Mouse (Mus musculus): ENCODE measurements around the gene Mapk3.
"Not testable (repeated sequence)": the region's sequence is repeated elsewhere in the genome, so short reads cannot be mapped to it uniquely, and the experiment has no call there.

The Mapk3 gene

DNA sequence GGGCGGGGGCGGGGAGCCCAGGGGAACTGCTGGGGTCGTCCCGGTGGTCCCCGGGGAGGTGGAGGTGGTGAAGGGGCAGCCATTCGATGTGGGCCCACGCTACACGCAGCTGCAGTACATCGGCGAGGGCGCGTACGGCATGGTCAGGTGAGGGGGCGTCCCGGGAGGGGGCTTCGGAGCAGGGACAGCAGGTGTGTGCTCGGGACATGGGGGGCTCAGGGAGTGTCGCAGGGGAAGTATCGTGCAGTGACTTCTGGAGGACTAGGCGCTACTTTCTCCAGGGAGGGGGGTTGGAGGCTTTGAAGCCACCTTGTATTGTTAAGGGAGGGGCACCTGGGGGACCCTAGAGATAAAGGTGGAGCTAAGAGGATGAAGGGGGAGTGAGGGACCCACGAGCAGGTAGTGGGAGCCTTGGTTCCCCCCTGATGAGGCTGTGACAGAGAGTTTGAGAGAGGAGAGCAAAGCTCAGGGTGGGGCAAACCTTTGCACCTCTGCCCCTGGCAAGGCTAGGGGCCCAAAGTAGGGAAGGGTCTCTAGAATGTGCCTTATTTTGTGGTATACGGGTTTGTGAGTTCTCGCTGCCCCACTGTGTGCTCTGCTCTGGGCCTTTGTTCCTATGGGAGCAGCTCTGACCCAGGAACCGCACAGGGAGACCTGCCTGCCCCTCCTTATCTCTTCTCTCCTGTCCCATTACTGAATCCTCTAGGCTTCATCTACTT, 430 bp downstream of the Mapk3 start:
- no peak for DNase-seq (ENCODE audit: low spot score in 2 of 2)

DNA sequence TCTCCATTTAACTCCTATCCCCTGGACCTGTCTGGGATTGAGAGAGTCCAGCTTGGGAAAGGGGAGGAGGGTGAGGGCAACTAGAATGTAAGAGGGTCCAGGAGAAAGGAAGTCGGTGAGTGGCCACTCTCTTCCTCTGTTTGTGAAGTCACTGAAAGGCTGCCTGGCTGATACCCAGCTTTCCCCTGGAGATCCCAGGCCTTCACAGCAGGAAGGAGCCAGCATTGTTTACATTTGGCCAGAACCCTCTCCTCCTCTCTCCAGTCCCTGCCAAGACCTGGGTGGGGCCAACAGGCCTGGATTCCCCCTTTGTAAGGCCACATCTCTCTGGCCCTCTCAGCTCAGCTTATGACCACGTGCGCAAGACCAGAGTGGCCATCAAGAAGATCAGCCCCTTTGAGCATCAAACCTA, 996 bp downstream of the Mapk3 start:
- DNase-seq (ENCODE audit: low spot score in 2 of 2), result no peak

DNA sequence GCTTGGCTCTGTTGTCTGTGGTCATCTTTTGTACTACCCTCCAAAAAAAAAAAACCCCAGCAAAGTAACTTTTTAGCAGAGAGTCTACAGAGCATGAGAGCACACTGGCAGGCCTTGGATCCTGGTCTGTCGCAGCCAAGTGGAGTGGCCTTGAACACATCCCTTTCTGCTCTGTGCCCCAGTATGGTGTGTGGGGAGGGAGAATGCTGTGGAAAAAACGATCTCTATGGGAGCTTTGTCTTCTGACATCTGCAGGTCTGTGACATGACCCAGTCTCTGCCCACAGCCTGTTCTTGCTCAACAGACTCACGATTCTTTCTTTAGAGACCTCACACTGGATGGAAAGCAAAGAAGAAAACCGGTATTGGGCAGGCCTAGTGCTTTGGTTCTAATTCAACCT, 1.6 kb downstream of the Mapk3 start:
- no peak for DNase-seq (ENCODE audit: low spot score in 2 of 2)

DNA sequence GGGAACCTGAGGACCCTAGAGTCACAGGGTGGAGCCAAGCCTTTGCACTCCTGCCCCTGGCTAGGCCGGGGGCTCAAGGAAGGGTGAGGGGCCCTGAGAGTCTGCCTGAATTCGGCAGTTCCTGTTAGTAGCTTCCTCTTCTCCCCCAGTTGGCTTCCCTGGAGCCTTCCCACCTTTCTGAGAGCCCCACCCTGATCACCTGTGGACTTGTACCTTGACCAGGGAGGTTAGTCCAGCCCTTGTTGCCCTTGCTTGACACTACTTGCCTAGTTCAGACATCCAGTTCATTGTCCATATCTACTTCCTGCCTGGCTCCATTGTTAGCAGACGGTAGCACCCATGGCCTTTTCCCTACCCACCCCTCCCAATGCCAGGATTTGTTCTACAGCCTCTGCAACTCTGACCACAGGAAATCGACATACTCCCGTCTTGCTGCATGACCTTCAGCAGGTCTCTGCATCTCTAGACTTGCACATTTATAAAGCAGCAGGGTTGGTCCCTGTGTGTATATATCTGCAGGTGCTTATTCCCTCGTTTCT, 2.2 kb downstream of the Mapk3 start:
- DNase-seq (ENCODE audit: low spot score in 2 of 2), result no peak

DNA sequence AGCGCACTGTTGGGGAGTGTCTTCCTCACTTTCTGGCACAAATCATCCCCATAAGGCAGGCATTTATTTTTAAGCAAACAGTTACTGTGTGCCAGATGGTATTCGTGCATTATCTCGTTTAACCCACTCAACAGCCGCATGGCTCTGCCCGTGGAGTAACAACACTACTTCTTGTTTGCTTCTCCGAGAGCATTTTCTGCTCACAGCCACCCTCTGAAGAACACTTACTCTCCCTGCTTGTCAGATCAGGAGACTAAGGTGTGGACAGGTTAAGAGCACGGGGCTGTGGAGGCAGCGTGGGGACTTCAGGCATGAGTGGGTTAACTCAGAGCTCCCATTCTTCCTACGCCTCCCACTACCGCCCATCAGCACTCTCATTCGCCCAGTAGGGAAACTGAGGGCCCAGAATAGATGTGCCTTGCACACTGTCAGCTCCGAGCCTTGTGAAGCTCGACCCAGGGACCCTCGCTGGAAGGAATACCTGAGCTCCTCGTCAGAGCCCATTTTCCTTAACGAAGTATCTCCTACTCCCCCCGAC, 3.1 kb downstream of the Mapk3 start:
- DNase-seq (ENCODE audit: low spot score in 2 of 2), result no peak

DNA sequence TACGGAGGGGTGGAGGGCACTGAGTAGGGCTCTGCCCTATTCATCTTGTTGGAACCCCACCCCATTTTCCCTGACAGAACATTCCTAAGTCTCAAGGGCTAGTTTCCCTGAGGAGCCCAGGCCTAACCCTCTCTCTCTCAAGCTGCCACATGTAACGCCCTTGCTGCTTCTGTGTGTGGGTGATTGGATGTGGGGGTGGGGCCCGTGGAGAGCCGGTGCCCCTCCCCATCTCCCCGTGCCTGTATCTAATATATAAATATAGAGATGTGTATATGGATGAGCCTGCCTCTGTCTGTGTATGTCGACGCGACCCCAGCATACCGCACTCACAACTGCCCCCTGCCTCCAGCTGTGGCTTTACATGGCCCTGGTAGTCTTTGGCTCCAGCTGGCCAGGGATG, 6.1 kb downstream of the Mapk3 start:
- no peak for DNase-seq (ENCODE audit: low spot score in 2 of 2)

DNA sequence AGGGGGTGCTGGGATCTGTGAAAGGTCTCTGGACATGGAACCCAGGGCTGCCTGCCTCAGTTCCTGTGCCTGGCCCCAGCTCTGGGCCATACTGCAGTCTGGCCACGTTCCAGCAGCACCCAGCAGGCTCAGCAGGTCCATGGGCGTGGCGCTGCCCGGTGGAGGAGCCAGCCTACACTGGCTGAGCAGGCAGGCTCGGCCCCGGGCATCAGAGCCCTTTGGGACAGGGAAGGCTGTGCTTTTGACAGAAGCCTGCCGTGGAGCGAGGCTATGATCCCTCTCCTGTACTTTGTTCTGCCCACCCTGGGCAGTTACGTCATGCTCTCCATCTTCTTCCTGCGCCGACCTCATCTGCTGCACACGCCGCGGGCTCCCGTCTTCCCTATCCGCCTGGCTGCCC, 6.8 kb downstream of the Mapk3 start, which contains the start of gene Gdpd3:
Gdpd3 (plus strand) TSS at position 134 of the 400 bp plus-strand sequence.
- peak; percentile 46 to 59 for DNase-seq (ENCODE audit: low spot score in 2 of 2)

DNA sequence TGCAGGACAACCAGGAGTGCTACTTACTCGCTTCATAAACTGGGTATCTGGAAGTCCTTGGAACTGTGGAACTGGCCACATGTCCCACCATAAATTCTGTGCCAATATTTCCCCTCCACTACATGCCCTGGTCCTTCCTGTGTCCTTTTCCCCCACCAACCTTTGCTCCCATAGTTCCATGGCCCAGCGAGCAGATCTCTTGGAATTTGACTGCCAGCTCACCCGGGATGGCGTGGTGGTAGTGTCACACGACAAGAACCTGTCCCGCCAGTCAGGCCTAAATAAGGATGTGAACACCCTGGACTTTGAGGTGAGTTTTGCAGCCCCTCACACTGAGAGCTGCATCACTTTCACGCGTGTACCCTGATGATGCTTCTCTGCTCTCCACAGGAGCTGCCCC, 7.6 kb downstream of the Mapk3 start:
- DNase-seq (ENCODE audit: low spot score in 2 of 2), result no peak

DNA sequence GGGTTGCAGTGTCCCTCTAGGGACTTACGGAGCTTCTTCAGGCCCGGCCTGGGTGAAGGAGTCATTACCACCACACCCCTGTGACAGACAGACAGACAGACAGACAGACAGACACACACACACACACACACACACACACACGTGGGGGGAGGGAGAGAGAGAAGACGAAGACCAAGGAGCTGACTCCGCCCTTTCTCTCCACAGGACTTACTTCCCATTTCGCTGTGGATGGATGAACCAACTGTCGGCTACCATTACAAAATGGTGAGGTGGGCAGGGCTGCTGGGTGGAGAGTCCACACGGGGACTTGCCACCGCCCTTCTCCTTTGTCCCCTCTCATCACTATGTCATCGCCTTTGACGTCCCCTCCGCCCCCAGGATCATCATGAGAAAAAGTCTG, 11.4 kb downstream of the Mapk3 start:
- no peak for DNase-seq (ENCODE audit: low spot score in 2 of 2)

DNA sequence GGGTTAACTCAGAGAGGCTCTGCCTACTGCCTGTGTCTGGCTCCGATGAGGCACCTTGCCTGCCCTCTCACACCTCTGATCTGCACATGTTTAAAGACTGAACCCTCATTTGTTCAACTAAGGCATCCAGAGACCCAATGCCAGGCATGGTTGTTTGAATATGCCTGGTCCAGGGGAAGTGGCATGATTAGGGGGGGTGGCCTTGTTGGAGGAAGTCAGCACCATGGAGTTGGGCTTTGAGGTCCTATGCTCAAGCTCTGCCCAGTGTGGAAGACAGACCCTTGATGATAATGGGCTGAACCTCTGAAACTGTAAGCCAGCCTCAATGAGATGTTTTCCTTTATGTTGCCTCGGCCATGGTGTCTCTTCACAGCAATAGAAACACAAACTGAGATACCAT, 13.9 kb downstream of the Mapk3 start:
- DNase-seq (ENCODE audit: low spot score in 2 of 2), result no peak

DNA sequence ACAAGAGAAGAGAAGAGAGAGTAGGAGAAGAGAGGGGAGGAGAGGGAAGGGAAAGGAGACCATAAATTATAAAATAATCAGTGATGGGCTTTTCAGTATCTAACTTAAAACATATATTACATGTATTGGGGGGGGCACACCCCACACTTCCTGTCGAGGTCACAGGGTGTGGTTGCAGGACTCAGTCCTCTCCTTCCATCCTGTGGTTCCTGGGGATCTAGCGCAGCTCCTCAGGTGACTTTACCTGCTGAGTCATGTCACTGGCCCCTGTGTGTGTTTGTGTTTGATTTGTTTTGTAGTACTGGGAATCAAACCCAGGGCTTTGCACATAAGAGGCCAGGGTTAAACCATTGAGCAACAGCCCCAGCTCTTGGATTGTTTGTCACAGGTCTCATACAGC, 15.1 kb downstream of the Mapk3 start:
- no peak for DNase-seq (ENCODE audit: low spot score in 2 of 2)

DNA sequence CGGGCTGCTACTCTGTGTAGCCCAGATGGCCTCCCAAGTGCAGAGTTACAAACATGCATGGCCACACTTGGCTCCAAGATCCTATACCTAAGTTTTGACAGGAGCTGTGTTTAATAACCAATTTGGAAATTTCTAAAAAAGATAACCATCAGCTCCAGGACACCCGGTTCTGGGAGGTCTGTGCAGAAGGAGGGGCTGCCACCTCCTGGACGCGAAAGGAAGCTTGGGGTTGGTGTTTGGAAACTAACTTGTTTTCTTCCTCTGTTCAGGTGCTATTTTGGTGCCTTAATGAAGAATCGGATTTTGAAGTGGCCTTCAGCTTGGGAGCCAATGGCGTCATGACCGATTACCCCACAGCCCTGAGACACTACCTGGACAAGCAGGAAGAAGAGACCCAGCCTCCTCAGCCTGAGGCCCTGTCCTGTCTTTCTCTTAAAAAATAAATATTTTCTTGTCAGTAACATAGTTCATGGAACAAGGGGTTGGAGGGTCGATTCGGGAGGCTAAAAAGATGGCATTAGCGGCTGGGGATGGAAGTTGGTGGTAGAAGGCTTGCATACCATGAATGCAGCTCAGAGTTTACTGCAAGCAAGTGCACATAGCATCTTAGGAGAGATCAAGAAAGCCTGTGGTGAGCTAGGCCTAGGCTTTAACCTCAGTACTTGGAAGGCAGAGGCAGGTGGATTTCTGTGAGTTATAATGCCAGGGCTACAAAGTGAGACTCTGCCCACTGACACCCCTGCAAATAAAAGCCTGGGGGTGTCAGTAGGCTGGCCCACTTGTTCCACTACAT, 16.0 kb downstream of the Mapk3 start:
- no peak for DNase-seq (ENCODE audit: low spot score in 2 of 2)

DNA sequence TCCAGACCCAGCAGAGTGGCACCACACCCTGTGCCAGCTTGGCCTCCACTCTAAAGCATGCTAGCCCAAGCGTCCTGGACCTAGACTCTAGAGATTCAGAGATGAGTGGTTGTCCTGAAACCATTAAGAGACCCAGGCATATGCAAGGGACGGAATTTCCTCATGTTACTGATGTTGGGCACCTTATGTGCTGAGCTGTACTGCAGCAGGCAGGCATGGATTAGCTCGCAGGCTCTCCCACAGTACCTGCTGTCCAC, 16.5 kb downstream of the Mapk3 start:
- no peak for DNase-seq (ENCODE audit: low spot score in 2 of 2)

DNA sequence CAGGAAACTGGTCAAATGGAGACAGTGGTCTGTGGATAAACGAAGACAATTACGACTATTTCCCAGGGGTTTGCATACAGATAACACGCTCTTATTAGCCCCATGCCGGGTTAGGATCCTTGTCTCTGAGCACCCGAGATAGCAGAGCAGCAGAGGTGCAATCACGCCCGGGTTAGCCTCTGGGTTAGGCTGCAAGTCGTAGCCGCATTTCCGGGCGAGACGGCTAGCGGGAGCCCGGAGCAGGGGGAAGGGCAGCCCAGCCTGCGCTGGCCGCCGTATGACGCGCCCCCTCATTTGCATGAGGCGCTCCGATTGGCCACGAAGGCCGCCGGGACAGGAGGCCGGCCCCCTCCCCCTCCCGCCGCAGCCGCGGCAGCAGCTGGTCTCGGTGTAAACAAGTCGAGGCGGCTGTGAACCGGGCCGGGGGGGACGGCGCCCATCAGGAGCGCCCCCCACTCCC, 17.2 kb downstream of the Mapk3 start, which contains the start of gene Ypel3:
Ypel3 (plus strand) TSS at position 358 of the 460 bp plus-strand sequence.
- DNase-seq (ENCODE audit: low spot score in 2 of 2), result peak; percentile 91 to 95

DNA sequence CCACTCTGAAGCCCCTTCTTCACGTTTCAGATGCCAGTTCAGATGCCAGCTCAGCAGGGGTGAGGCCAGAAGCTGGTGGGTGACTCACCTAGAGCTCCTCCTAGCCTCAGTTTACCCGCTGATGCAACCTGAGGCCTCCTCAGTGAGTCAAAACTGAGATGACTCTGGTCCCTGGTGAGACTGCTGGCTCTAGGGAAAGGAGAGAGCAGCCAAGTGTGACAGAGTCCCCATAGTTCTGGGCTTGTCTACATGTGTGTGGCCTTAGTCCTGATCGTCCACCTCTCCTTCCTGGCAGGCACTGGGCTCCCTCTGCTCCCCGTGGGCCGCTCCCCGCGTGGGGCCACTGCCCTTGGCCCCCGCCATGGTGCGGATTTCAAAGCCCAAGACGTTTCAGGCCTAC, 18.1 kb downstream of the Mapk3 start:
- no peak for DNase-seq (ENCODE audit: low spot score in 2 of 2)

DNA sequence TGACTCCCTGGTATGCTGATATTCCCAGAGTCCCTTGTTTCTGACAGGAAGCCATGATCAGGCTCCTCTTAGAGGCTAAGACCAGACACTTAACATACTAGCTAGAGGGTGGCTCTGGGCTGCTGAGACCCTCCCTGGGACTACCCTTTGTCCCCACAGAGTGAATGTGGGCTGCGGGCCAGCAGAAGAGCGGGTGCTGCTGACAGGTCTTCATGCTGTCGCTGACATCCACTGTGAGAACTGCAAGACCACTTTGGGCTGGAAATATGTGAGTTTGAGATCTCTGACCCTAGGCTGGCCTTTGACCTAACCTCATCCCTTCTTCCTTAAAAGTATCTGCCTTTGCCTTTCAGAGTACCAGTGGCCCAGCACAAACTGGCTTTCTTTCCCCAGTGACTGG, 18.7 kb downstream of the Mapk3 start:
- no peak for DNase-seq (ENCODE audit: low spot score in 2 of 2)

DNA sequence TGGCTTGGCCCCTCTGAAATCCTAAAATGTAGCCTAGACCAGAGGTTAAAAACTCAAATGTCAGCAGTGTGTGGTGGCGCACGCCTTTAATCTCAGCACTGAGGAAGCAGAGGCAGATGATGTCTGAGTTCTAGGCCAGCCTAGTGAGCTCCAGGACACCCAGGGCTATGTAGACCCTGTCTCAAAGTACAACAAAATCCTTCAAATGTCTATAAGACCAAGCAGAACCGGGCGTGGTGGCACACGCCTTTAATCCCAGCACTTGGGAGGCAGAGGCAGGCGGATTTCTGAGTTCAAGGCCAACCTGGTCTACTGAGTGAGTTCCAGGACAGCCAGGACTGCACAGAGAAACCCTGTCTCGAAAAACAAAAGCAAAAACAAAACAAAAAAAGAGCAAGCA, 19.7 kb downstream of the Mapk3 start:
- not testable (repeated sequence) for DNase-seq (ENCODE audit: low spot score in 2 of 2)

DNA sequence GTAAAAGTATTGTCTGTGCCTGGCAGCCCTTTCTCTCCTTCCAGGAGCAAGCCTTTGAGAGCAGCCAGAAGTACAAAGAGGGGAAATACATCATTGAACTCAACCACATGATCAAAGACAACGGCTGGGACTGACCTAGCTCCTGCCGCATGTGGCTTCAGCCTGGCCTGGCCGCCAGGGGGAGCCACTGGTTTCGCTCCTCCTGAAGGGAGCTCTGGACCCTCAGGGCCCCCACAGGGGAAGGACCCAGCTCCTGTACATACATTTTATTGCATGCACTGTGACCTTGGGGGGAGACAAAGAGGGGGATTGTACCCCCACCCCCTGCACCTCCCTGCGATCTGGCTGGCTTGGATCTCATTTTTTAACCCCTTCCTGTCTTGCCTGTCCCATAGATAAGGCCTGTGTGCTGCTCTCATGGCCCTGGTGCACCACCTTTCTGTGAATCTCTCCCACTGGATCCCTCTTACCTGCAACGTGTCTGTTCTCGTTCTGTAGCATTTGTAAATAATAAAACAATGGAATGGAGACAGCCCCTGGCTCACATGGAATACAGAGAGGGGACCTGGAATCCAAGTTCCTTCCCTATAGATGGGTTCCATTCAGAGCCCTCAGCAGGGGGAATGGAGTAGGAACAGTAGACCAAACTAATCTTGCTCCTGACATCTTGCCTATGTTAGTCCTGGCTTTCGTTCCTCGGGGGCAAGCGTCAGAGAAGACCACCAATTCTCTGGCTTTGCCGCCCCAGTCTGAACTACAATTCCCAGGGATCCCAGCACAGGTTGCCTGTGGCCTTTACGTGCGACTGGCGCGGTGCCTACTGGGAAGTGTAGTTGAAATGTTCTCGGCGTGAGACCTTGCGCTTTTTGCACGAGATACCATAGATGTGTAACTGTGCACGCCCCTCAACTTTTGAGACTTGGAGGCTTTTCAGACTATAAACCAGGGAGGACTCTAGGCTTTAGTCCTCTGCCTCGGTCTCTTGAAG, 20.9 kb downstream of the Mapk3 start:
- peak; percentile 75 to 86 for DNase-seq (ENCODE audit: low spot score in 2 of 2)

DNA sequence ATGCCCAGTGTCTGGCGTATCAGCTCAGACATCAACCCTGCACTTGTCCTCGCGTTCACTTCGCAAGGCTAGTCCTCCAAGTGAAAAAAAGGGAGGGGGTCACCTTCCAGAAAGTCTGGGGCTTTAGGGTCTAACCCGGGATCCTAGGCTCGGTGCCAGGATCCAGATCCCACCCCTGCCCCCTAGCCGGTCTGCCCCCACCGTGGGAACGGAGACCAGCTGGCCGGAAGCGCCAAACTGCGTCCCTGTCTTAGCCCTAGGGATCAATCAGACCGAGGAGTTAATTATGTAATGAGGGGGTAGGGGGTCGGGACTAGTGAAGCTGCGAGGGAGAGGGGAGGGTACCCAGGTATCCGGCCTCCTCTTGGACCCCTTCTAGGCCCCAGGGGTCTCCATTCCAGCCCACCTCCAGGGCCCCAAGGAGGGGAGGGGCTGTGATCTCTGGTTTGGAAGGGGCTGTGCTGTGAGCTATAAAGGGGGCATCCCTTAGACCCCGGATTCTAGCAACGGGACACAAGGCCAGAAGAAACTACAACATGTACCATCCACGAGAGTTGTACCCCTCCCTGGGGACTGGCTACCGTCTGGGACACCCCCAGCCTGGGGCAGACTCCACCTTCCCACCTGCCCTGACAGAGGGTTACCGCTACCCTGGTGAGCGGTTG, 21.7 kb downstream of the Mapk3 start, which contains the start of gene Tbx6:
Tbx6 (plus strand) TSS at position 513 of the 665 bp plus-strand sequence.
- DNase-seq (ENCODE audit: low spot score in 2 of 2), result no peak

DNA sequence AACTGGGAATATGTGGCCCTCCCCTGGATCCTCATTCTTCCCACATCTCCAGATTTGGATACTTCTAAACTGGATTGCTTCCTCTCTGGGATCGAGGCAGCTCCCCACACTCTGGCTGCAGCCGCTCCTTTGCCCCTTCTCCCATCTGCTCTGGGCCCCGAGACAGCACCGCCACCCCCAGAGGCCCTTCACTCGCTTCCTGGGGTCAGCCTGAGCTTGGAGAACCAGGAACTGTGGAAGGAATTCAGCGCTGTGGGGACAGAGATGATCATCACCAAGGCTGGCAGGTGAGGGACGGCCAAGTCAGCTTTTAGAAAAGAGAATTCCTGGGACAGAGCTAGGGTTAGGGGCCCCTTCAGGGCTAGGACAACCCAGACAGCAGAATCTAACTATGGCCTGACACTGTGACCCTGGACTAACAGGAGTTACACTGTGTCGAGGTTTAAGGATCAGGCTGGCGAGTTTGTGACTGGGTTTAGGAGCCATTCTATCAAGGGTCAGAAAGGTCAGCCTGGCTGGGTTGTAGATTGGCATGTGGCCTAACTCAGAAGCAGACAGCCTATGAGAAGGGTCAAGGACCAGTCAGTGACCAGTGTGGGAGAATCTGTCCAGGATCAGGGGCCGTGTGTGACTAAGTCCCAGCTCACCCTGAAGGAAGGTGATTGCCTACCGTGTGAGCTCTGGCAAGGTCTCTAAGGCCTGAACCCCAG, 22.4 kb downstream of the Mapk3 start:
- no peak for DNase-seq (ENCODE audit: low spot score in 2 of 2)
